Mouse (Mus musculus): Measurements from ENCODE around the gene 1810013L24Rik. TPM values are rescaled to one million over a fixed set of nuclear protein-coding genes. Genes with fewer than 3 reads are reported as not detected.
A peak's percentile ranks its signal among the peaks of the same experiment; 100 is the strongest.

1810013L24Rik gene
- total and polyA plus RNA-seq, 2 experiments: 8.9 to 33.8 TPM

- no peak for TF ChIP-seq CTCF (IDR thresholded peaks at IDR 0.05; ENCODE audit: low read depth, low read length)
- no peak for TF ChIP-seq POLR2A (IDR thresholded peaks at IDR 0.05; ENCODE audit: extremely low read depth, insufficient read depth, low read length)
- H3K9ac ChIP-seq (ENCODE audit: low read depth, low read length): no peak overlapping the region
- H3K27ac ChIP-seq (replicated peaks; ENCODE audit: insufficient read depth, low read depth, low read length): no peak overlapping the region
- no peak for DNase-seq (ENCODE audit: extremely low read depth, low read depth, low spot score)
- H3K36me3 ChIP-seq (ENCODE audit: control insufficient read depth, insufficient read depth, low read length): peaks cover 61% of the 10 kb centered on the region
- H3K4me1 ChIP-seq (ENCODE audit: control insufficient read depth, insufficient read depth, low read length): peaks cover 26% of the 10 kb centered on the region
- peaks cover 33% of the 10 kb centered on the region for H3K79me2 ChIP-seq (ENCODE audit: control insufficient read depth, insufficient read depth, low read length)
- H3K4me3 ChIP-seq (ENCODE audit: insufficient read depth, low read depth, low read length): no peak overlapping the region
- no peaks in the 10 kb centered on the region for H3K27me3 ChIP-seq (ENCODE audit: control insufficient read depth, insufficient read depth, low read length)
Measured at GRCm38 (mm10) chr16:8838921-8839320, 9.0 kb downstream of the 1810013L24Rik start.

GRCm38 (mm10) chr16:8840557-8840956 lies 10.7 kb downstream of the 1810013L24Rik start:
- Histone ChIP-seq H3K79me2 (ENCODE audit: control insufficient read depth, insufficient read depth, low read length) (peaks cover 30% of the 10 kb centered on the region), H3K4me3 (ENCODE audit: insufficient read depth, low read depth, low read length) (no peak overlapping the region), H3K9ac (ENCODE audit: low read depth, low read length) (no peak overlapping the region), H3K4me1 (ENCODE audit: control insufficient read depth, insufficient read depth, low read length) (peaks cover 22% of the 10 kb centered on the region), H3K36me3 (ENCODE audit: control insufficient read depth, insufficient read depth, low read length) (peaks cover 59% of the 10 kb centered on the region), H3K27me3 (ENCODE audit: control insufficient read depth, insufficient read depth, low read length) (no peaks in the 10 kb centered on the region), H3K27ac (replicated peaks; ENCODE audit: insufficient read depth, low read depth, low read length) (no peak overlapping the region)
- TF ChIP-seq CTCF (IDR thresholded peaks at IDR 0.05; ENCODE audit: low read depth, low read length) (no peak), POLR2A (IDR thresholded peaks at IDR 0.05; ENCODE audit: extremely low read depth, insufficient read depth, low read length) (no peak)
- WGBS: 73% methylated on average over 3 of the region's 3 CpGs
- DNase-seq (ENCODE audit: extremely low read depth, low read depth, low spot score): no peak

- H3K4me3 ChIP-seq (ENCODE audit: insufficient read depth, low read depth, low read length): no peak overlapping the region
- H3K27me3 ChIP-seq (ENCODE audit: control insufficient read depth, insufficient read depth, low read length): no peaks in the 10 kb centered on the region
- TF ChIP-seq POLR2A (IDR thresholded peaks at IDR 0.05; ENCODE audit: extremely low read depth, insufficient read depth, low read length) (no peak), CTCF (IDR thresholded peaks at IDR 0.05; ENCODE audit: low read depth, low read length) (no peak)
- peaks cover 54% of the 10 kb centered on the region for H3K36me3 ChIP-seq (ENCODE audit: control insufficient read depth, insufficient read depth, low read length)
- 83% methylated on average over 10 of the region's 10 CpGs for WGBS
- H3K27ac ChIP-seq (replicated peaks; ENCODE audit: insufficient read depth, low read depth, low read length): no peak overlapping the region
- peaks cover 19% of the 10 kb centered on the region for H3K4me1 ChIP-seq (ENCODE audit: control insufficient read depth, insufficient read depth, low read length)
- DNase-seq (ENCODE audit: extremely low read depth, low read depth, low spot score): no peak
- no peak overlapping the region for H3K9ac ChIP-seq (ENCODE audit: low read depth, low read length)
- peaks cover 23% of the 10 kb centered on the region for H3K79me2 ChIP-seq (ENCODE audit: control insufficient read depth, insufficient read depth, low read length)
Measured at GRCm38 (mm10) chr16:8842962-8843361, 13.1 kb downstream of the 1810013L24Rik start.

GRCm38 (mm10) chr16:8843580-8844175 lies 13.8 kb downstream of the 1810013L24Rik start:
- H3K4me1 ChIP-seq (ENCODE audit: control insufficient read depth, insufficient read depth, low read length): peaks cover 19% of the 10 kb centered on the region
- H3K27ac ChIP-seq (replicated peaks; ENCODE audit: insufficient read depth, low read depth, low read length): peak overlapping the region; percentile 18; the same call in 1 of the 2 replicates
- no peak overlapping the region for H3K9ac ChIP-seq (ENCODE audit: low read depth, low read length)
- peaks cover 21% of the 10 kb centered on the region for H3K79me2 ChIP-seq (ENCODE audit: control insufficient read depth, insufficient read depth, low read length)
- TF ChIP-seq CTCF (IDR thresholded peaks at IDR 0.05; ENCODE audit: low read depth, low read length) (no peak), POLR2A (IDR thresholded peaks at IDR 0.05; ENCODE audit: extremely low read depth, insufficient read depth, low read length) (no peak)
- peaks cover 49% of the 10 kb centered on the region for H3K36me3 ChIP-seq (ENCODE audit: control insufficient read depth, insufficient read depth, low read length)
- 12% methylated on average over 3 of the region's 3 CpGs for WGBS
- H3K4me3 ChIP-seq (ENCODE audit: insufficient read depth, low read depth, low read length): no peak overlapping the region
- peak; percentile 92 for DNase-seq (ENCODE audit: extremely low read depth, low read depth, low spot score)
- no peaks in the 10 kb centered on the region for H3K27me3 ChIP-seq (ENCODE audit: control insufficient read depth, insufficient read depth, low read length)

GRCm38 (mm10) chr16:8845986-8846385 lies 16.1 kb downstream of the 1810013L24Rik start:
- Histone ChIP-seq H3K4me3 (ENCODE audit: insufficient read depth, low read depth, low read length) (no peak overlapping the region), H3K79me2 (ENCODE audit: control insufficient read depth, insufficient read depth, low read length) (peaks cover 23% of the 10 kb centered on the region), H3K36me3 (ENCODE audit: control insufficient read depth, insufficient read depth, low read length) (peaks cover 50% of the 10 kb centered on the region), H3K27ac (replicated peaks; ENCODE audit: insufficient read depth, low read depth, low read length) (no peak overlapping the region), H3K4me1 (ENCODE audit: control insufficient read depth, insufficient read depth, low read length) (peaks cover 24% of the 10 kb centered on the region), H3K9ac (ENCODE audit: low read depth, low read length) (no peak overlapping the region), H3K27me3 (ENCODE audit: control insufficient read depth, insufficient read depth, low read length) (no peaks in the 10 kb centered on the region)
- 57% methylated on average over 4 of the region's 4 CpGs for WGBS
- TF ChIP-seq POLR2A (IDR thresholded peaks at IDR 0.05; ENCODE audit: extremely low read depth, insufficient read depth, low read length) (no peak), CTCF (IDR thresholded peaks at IDR 0.05; ENCODE audit: low read depth, low read length) (no peak)
- no peak for DNase-seq (ENCODE audit: extremely low read depth, low read depth, low spot score)

- TF ChIP-seq CTCF (IDR thresholded peaks at IDR 0.05; ENCODE audit: low read depth, low read length): no peak
- TF ChIP-seq POLR2A (IDR thresholded peaks at IDR 0.05; ENCODE audit: extremely low read depth, insufficient read depth, low read length): no peak
- Histone ChIP-seq H3K27me3 (ENCODE audit: control insufficient read depth, insufficient read depth, low read length) (no peaks in the 10 kb centered on the region), H3K4me3 (ENCODE audit: insufficient read depth, low read depth, low read length) (no peak overlapping the region), H3K36me3 (ENCODE audit: control insufficient read depth, insufficient read depth, low read length) (peaks cover 53% of the 10 kb centered on the region), H3K9ac (ENCODE audit: low read depth, low read length) (no peak overlapping the region), H3K79me2 (ENCODE audit: control insufficient read depth, insufficient read depth, low read length) (peaks cover 26% of the 10 kb centered on the region), H3K27ac (replicated peaks; ENCODE audit: insufficient read depth, low read depth, low read length) (peak overlapping the region; percentile 58), H3K4me1 (ENCODE audit: control insufficient read depth, insufficient read depth, low read length) (peaks cover 19% of the 10 kb centered on the region)
- 44% methylated on average over 4 of the region's 4 CpGs for WGBS
- peak; percentile 62 for DNase-seq (ENCODE audit: extremely low read depth, low read depth, low spot score)
Measured at GRCm38 (mm10) chr16:8848309-8849068, 18.6 kb downstream of the 1810013L24Rik start.

All from liver, adult 2 months (tissue).